Mouse (Mus musculus) spleen, adult 2 months (tissue): ENCODE results near the gene Ctu1. TPM values are rescaled to one million over a fixed set of nuclear protein-coding genes. Genes with fewer than 3 reads are reported as not detected.

Experiments
- DNase-seq, 2 experiments: peaks; one replicate each; pipeline versions ENCODE4 v3.0.0 to v3.0.0-alpha.2; 2012 to 2021; ENCODE audit warnings: low spot score in 2 of 2, low read depth in 1 of 2
- H3K27ac ChIP-seq: fragments of 200-500 bp; 2 replicates; pipeline ENCODE4 v1.5.1; 2012; ENCODE audit warnings: low read length, inconsistent platforms; ENCODE audit not compliant: insufficient read depth
- H3K27me3 ChIP-seq: fragments of 200-500 bp; 2 replicates; pipeline ENCODE4 v1.6.1; 2012; ENCODE audit warnings: mild to moderate bottlenecking, moderate library complexity, low read length, inconsistent platforms; ENCODE audit not compliant: control insufficient read depth, insufficient read depth
- H3K36me3 ChIP-seq: fragments of 200-500 bp; 2 replicates; pipeline ENCODE4 v1.6.1; 2012; ENCODE audit warnings: mild to moderate bottlenecking, low read length, inconsistent platforms; ENCODE audit not compliant: control insufficient read depth, insufficient read depth
- H3K4me1 ChIP-seq: fragments of 200-500 bp; 2 replicates; pipeline ENCODE4 v1.6.1; 2011; ENCODE audit warnings: inconsistent platforms; ENCODE audit not compliant: control insufficient read depth, insufficient read depth, insufficient read length
- H3K4me3 ChIP-seq: fragments of 200-500 bp; 2 replicates; pipeline ENCODE4 v1.5.1; 2011; ENCODE audit warnings: mild to moderate bottlenecking, inconsistent platforms; ENCODE audit not compliant: insufficient read depth, insufficient read length; ENCODE audit errors: extremely low read depth
- CTCF ChIP-seq: fragments of 200-500 bp; IDR thresholded peaks from 2 replicates; pipeline ENCODE4 v1.5.1; 2011; ENCODE audit warnings: mild to moderate bottlenecking, inconsistent platforms; ENCODE audit not compliant: insufficient read depth, insufficient read length, insufficient replicate concordance; ENCODE audit errors: extremely low read depth
- POLR2A ChIP-seq: fragments of 200-500 bp; IDR thresholded peaks from 2 replicates; pipeline ENCODE4 v1.6.1; 2011; ENCODE audit warnings: low read depth, low read length, inconsistent platforms
- WGBS: fragments of 180-500 bp; shearing (Covaris S2); methylation state at CpG from one replicate; pipeline ENCODE4 v1.1.7; 2018; 5-methylcytosine and 5-hydroxymethylcytosine counted together
- polyA plus RNA-seq: library from polyadenylated mRNA; depleted of rRNA; stranded (reverse); fragments of >200 nt; gene quantifications from 2 replicates; pipeline ENCODE4 v1.2.3, GENCODE M21; 2012

The Ctu1 gene
- polyA plus RNA-seq, 1 experiment: 8.9 TPM

DNA sequence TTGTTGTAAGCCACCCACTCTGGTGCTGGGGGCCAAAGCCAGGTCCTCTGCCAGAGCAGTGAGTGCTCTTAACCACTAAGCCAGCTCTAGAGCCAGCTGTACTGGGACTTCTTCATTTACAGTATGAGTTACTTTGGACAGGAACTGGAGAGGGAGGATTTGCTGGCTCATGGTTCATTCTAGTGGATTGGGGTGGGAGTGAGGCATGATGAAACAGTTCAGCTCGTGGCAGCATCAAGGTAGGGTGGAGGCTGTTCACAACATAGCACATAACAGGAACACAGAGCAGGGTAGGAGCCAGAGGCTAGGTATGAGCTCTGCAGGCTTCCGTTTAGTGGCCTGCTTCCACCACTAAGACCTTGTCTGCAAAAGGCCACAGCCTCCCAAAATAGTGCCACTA, 35.6 kb upstream of the Ctu1 start:
- no peak for TF ChIP-seq POLR2A
- TF ChIP-seq CTCF: no peak
- no peaks in the 10 kb centered on the region for H3K4me1 ChIP-seq
- no peaks in the 10 kb centered on the region for H3K27me3 ChIP-seq
- DNase-seq: no peak
- H3K36me3 ChIP-seq: no peaks in the 10 kb centered on the region
- H3K27ac ChIP-seq: no peak overlapping the region
- 35% methylated on average over 2 of the region's 2 CpGs for WGBS
- H3K4me3 ChIP-seq: no peak overlapping the region

DNA sequence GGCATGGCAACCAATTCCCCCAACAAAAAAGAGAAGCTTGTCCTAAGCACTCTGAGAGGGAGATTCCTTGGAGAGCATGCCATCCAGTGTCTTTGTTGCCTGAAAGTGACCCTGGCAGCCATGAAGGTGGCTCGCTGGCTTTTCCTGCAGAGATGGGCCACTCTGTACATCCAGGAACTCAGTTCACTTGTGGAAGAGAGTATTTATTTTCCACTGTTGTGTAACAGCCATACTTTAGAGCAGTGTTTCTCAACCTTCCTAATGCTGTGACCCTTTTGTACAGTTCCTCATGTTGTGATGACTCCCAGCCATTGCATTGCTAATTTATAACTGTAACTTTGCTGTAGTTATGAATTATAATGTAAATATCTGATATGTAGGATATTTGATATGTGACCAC, 34.7 kb upstream of the Ctu1 start:
- no peaks in the 10 kb centered on the region for H3K4me1 ChIP-seq
- DNase-seq: no peak
- H3K27me3 ChIP-seq: no peaks in the 10 kb centered on the region
- TF ChIP-seq POLR2A (no peak), CTCF (no peak)
- H3K4me3 ChIP-seq: no peak overlapping the region
- H3K27ac ChIP-seq: no peak overlapping the region
- WGBS: 77% methylated on average over 1 of the region's 1 CpGs
- H3K36me3 ChIP-seq: no peaks in the 10 kb centered on the region

DNA sequence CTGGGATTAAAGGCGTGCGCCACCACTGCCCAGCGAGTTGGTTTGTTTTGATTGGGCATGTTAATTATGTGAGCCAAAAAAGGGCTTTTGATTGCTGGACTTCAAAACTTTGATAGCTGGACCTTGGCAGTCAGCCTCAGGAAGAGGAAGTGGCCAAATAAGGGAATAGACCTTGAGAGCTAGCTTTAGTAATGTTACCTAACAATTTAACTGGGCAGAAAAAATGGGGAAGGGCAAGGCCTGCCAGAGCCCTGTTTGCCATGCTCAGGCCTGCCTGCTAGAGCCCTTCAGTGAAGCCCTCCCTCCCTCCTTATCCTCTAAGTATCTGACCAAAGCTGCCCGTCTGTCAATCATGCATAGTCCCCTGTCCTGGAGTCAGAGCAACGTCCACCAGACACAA, 29.2 kb upstream of the Ctu1 start:
- no peak overlapping the region for H3K4me3 ChIP-seq
- H3K4me1 ChIP-seq: no peaks in the 10 kb centered on the region
- peak overlapping the region; percentile 15; the same call in 1 of the 2 replicates for H3K27ac ChIP-seq
- DNase-seq: no peak
- TF ChIP-seq CTCF (no peak), POLR2A (no peak)
- WGBS: 77% methylated on average over 5 of the region's 5 CpGs
- no peaks in the 10 kb centered on the region for H3K36me3 ChIP-seq
- H3K27me3 ChIP-seq: no peaks in the 10 kb centered on the region

DNA sequence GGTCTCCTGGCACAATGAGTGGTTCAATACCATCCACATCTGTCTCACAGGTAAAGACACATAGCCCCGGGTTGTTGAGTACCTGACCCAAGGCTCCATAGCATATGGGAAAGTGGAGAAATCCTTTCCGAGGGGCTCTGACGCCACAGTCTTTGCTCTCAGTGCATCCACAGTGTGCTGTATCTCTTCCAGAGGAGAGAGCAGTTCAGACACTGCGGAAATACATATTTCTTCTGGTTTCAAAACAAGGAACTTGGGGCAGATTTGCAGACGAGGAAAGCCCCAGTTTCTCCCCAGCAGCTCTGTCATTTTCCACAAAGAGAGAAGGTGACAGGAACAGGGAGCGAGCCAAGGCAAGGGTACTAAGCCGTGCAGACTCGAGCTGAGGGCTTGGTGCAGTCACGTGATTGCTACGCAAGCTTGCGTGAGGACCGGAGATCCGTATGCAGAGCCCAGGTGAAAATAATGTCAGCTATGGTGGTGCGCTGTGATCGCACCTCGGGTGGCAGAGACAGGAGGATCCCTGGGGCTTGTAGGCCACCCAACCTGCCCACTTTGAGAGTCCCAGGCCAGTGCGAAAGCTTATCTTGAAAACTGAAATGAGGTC, 28.7 kb upstream of the Ctu1 start:
- H3K4me3 ChIP-seq: no peak overlapping the region
- no peaks in the 10 kb centered on the region for H3K27me3 ChIP-seq
- TF ChIP-seq CTCF: no peak
- no peak for TF ChIP-seq POLR2A
- DNase-seq: no peak
- H3K4me1 ChIP-seq: no peaks in the 10 kb centered on the region
- H3K27ac ChIP-seq: peak overlapping the region; percentile 15; the same call in 1 of the 2 replicates
- WGBS: 73% methylated on average over 17 of the region's 17 CpGs
- no peaks in the 10 kb centered on the region for H3K36me3 ChIP-seq

DNA sequence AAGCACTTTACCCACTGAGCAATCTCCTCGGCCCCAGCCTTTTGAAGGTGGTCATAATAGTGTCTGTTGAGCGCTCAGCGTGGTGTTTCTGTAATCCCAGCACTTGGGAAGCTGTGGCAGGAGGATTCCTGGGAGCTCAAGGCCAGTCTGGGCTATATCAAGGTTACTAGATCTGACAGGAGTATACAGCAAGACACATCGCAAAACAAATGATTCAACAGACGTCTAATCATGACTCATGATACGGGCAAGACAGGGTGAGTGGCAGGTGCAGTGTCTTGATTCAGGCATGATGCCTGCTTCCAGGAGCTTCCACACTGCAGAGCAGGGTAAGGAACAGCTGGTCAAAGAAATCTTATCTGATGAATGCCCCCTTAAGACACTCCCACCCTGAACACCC, 19.1 kb upstream of the Ctu1 start:
- Histone ChIP-seq H3K4me3 (no peak overlapping the region), H3K4me1 (no peaks in the 10 kb centered on the region), H3K36me3 (no peaks in the 10 kb centered on the region), H3K27me3 (no peaks in the 10 kb centered on the region), H3K27ac (no peak overlapping the region)
- TF ChIP-seq POLR2A (no peak), CTCF (no peak)
- 89% methylated on average over 6 of the region's 6 CpGs for whole genome bisulfite sequencing
- DNase-seq: no peak

DNA sequence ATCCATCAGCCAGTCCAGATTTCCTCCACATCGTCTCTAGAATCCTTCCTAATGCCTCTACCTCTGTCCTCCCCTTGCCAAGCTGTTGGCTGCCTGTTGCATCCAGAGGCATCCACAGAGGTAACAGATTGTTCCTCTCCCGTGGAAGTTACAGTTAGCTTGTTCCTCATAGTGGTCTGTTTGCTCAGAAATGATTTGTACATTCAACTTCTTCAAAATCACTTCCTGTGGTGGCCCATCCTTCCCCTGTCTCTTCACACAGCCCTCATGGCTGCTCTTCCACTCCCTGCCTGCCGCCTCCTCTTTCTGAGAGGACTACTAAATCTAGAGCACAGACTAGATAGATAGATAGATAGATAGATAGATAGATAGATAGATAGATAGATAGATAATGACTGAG, 17.3 kb upstream of the Ctu1 start:
- no peaks in the 10 kb centered on the region for H3K27me3 ChIP-seq

DNA sequence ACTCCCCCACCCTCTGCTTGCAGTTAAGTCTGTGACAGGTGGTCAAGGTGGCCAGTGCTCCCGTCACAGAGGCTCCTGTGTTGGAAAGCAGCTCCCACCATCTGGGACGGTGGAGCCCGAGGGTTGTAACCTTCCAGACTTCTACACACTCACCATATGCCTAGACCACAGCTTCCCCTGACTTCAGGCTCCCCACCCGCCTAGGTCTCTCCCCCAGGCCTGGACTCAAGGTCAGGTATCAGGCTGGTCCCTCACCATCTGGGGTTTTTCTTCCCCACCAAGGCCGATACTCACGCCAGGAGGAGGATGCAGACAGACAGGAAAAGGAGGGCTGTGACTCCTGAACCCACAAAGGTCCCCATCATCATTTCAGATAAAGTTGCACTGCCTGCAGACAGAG, 15.6 kb upstream of the Ctu1 start:
- Histone ChIP-seq H3K27me3 (no peaks in the 10 kb centered on the region), H3K36me3 (no peaks in the 10 kb centered on the region), H3K27ac (0 out of 2 replicates have a peak overlapping the region, but pooled peaks have one; percentile 19), H3K4me3 (no peak overlapping the region; the same call in 1 of the 2 replicates), H3K4me1 (no peaks in the 10 kb centered on the region)
- DNase-seq: no peak
- WGBS: 19% methylated on average over 6 of the region's 6 CpGs
- TF ChIP-seq POLR2A (no peak), CTCF (no peak)

More for the DNA sequence above, 17.3 kb upstream of the Ctu1 start:
- Histone ChIP-seq H3K4me1 (no peaks in the 10 kb centered on the region), H3K4me3 (no peak overlapping the region), H3K27ac (0 out of 2 replicates have a peak overlapping the region, but pooled peaks have one; percentile 51), H3K36me3 (no peaks in the 10 kb centered on the region)
- TF ChIP-seq CTCF (no peak), POLR2A (no peak)
- DNase-seq: no peak
- 11% methylated on average over 3 of the region's 3 CpGs for WGBS
